ENCODE assay signal across 12 mouse cellular contexts in the genomic region with DNA sequence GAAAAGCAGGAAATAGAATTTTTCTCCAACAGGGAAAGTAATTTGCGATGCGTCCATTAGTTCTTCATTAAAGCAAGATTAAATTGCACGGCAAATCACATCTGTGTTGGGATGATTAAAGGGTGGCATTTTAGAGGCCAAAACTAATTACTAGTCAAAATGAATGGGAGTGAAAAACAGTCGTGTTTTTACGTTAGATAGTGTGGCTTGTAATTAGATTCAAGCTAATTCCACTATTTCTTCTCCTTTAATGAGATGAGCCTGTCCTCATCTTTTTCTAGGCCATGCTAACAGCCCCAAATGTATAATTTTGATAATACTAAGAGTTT.
DNase-seq lines count a peak whose midpoint lies in the region; ATAC-seq and TF ChIP-seq lines count a peak whose summit lies in the region.
"Had no signal": no experiment of that assay in that cellular context is flagged by ENCODE, and none has a peak within 500 bp of the region (broad histone marks: within the 10 kb centered on the region; RNA-seq: fewer than 3 reads in every experiment).

No protein-coding gene starts in this region.

- intact Hi-C loops in heart, adult 2 months (cut with DNase I), result no loop called here

- no peak for DNase-seq in heart, adult 2 months
- no peak for DNase-seq in midbrain, embryonic 10.5 days (ENCODE audit: low spot score)
- DNase-seq in limb, embryonic 11.5 days (ENCODE audit: low spot score), result no peak
- DNase-seq in stomach, postnatal 0 days (ENCODE audit: low spot score), result no peak
- DNase-seq in urinary bladder, postnatal 36 days (ENCODE audit: low spot score in 2 of 2), result no peak
- DNase-seq: cerebellum, adult 9-10 months; gastrocnemius, adult 2 months had no signal

- H3K4me1 ChIP-seq in heart, embryonic 12.5 days (replicated peaks), result peaks cover 6% of the 10 kb centered on the region
- no peaks in the 10 kb centered on the region for H3K4me1 ChIP-seq in heart, adult 2 months (ENCODE audit: control insufficient read depth, insufficient read depth, low read length)
- peaks cover 27% of the 10 kb centered on the region for H3K4me1 ChIP-seq in midbrain, embryonic 13.5 days (replicated peaks)
- H3K4me1 ChIP-seq in midbrain, embryonic 10.5 days, result peaks cover 3% of the 10 kb centered on the region
- H3K4me1 ChIP-seq in limb, embryonic 11.5 days (ENCODE audit: control insufficient read depth, insufficient read depth, low read length), result peaks cover 5% of the 10 kb centered on the region; the same call in 1 of the 2 replicates
- no peaks in the 10 kb centered on the region for H3K4me1 ChIP-seq in stomach, postnatal 0 days (replicated peaks; ENCODE audit: control insufficient read depth, insufficient read depth)

- H3K4me2 ChIP-seq in heart, embryonic 12.5 days, result peak overlapping the region; percentile 59; the same call in 1 of the 2 replicates
- peak overlapping the region; percentile 36 for H3K4me2 ChIP-seq in midbrain, embryonic 13.5 days (replicated peaks)
- peak overlapping the region; percentile 13; the same call in 1 of the 2 replicates for H3K4me2 ChIP-seq in limb, embryonic 11.5 days (ENCODE audit: low read depth, severe bottlenecking)
- peak overlapping the region; percentile 27; the same call in 1 of the 2 replicates for H3K4me2 ChIP-seq in stomach, postnatal 0 days (replicated peaks; ENCODE audit: low read depth)

- H3K9me3 ChIP-seq in heart, embryonic 12.5 days (replicated peaks), result no peaks in the 10 kb centered on the region
- H3K9me3 ChIP-seq in midbrain, embryonic 13.5 days, result no peaks in the 10 kb centered on the region
- no peaks in the 10 kb centered on the region for H3K9me3 ChIP-seq in midbrain, embryonic 10.5 days (replicated peaks)
- H3K9me3 ChIP-seq in limb, embryonic 11.5 days (ENCODE audit: control insufficient read depth, low read length), result no peaks in the 10 kb centered on the region
- no peaks in the 10 kb centered on the region for H3K9me3 ChIP-seq in stomach, postnatal 0 days (ENCODE audit: control insufficient read depth, low read length)
- H3K9me3 ChIP-seq: G1E had no signal

- WGBS in heart, embryonic 12.5 days, result 61% methylated on average over 5 of the region's 5 CpGs
- 54% methylated on average over 5 of the region's 5 CpGs for WGBS in heart, adult 2 months
- 36% methylated on average over 5 of the region's 5 CpGs for WGBS in midbrain, embryonic 13.5 days
- 67% methylated on average over 5 of the region's 5 CpGs for WGBS in midbrain, embryonic 10.5 days
- WGBS in limb, embryonic 11.5 days, result 23% methylated on average over 5 of the region's 5 CpGs
- WGBS in stomach, postnatal 0 days, result 46% methylated on average over 5 of the region's 5 CpGs

- H3K27me3 ChIP-seq in heart, embryonic 12.5 days (replicated peaks), result no peaks in the 10 kb centered on the region
- H3K27me3 ChIP-seq in heart, adult 2 months (ENCODE audit: control insufficient read depth, insufficient read depth, low read length), result no peaks in the 10 kb centered on the region
- H3K27me3 ChIP-seq in midbrain, embryonic 13.5 days, result no peaks in the 10 kb centered on the region
- no peaks in the 10 kb centered on the region; the same call in 1 of the 2 replicates for H3K27me3 ChIP-seq in midbrain, embryonic 10.5 days (ENCODE audit: low read depth, poor library complexity, severe bottlenecking)
- no peaks in the 10 kb centered on the region for H3K27me3 ChIP-seq in limb, embryonic 11.5 days (ENCODE audit: control insufficient read depth, insufficient read depth, low read length)
- no peaks in the 10 kb centered on the region for H3K27me3 ChIP-seq in stomach, postnatal 0 days (ENCODE audit: control insufficient read depth, insufficient read depth, low read length)

- H3K79me2 ChIP-seq in heart, adult 2 months (replicated peaks; ENCODE audit: control insufficient read depth, insufficient read depth, low read length), result no peaks in the 10 kb centered on the region

- no peak for TF ChIP-seq CTCF in heart, adult 2 months (IDR thresholded peaks at IDR 0.05)
- TF ChIP-seq CTCF in stomach, postnatal 0 days (IDR thresholded peaks at IDR 0.05; ENCODE audit: low read depth), result no peak

- no peak overlapping the region for H3K9ac ChIP-seq in heart, embryonic 12.5 days
- no peak overlapping the region for H3K9ac ChIP-seq in heart, adult 2 months (ENCODE audit: low read depth, low read length)
- no peak overlapping the region for H3K9ac ChIP-seq in midbrain, embryonic 13.5 days (replicated peaks)
- no peak overlapping the region for H3K9ac ChIP-seq in limb, embryonic 11.5 days (ENCODE audit: low read length)
- H3K9ac ChIP-seq in stomach, postnatal 0 days (ENCODE audit: low read length), result no peak overlapping the region

- H3K27ac ChIP-seq in heart, embryonic 12.5 days (ENCODE audit: poor library complexity, severe bottlenecking), result no peak overlapping the region
- H3K27ac ChIP-seq in heart, adult 2 months, result no peak overlapping the region
- H3K27ac ChIP-seq in midbrain, embryonic 13.5 days, result peak overlapping the region; percentile 63
- H3K27ac ChIP-seq in midbrain, embryonic 10.5 days (replicated peaks), result no peak overlapping the region
- H3K27ac ChIP-seq in limb, embryonic 11.5 days (replicated peaks; ENCODE audit: low read depth, low read length), result no peak overlapping the region
- no peak overlapping the region for H3K27ac ChIP-seq in stomach, postnatal 0 days (replicated peaks)
- H3K27ac ChIP-seq: gastrocnemius, adult 2 months had no signal

- no peak for ATAC-seq in heart, embryonic 12.5 days (ENCODE audit: insufficient number of reproducible peaks, low FRiP score)
- peak; percentile 60 for ATAC-seq in midbrain, embryonic 13.5 days
- ATAC-seq in limb, embryonic 11.5 days (ENCODE audit: insufficient number of reproducible peaks, low FRiP score, low TSS enrichment, low read depth), result no peak
- ATAC-seq in stomach, postnatal 0 days (ENCODE audit: low FRiP score, low TSS enrichment), result no peak
- no peak for ATAC-seq in megakaryocyte, adult 5-6 weeks (ENCODE audit: poor library complexity, severe bottlenecking)
- ATAC-seq: activated CD4-positive, CD25-positive, alpha-beta regulatory T cell, adult 4 months had no signal

- TF ChIP-seq EP300 in heart, adult 2 months (IDR thresholded peaks at IDR 0.05; ENCODE audit: insufficient read depth, low read depth, low read length), result no peak
- no peak for TF ChIP-seq EP300 in stomach, postnatal 0 days (optimal IDR thresholded peaks at IDR 0.05)

- no peak overlapping the region for H3K4me3 ChIP-seq in heart, embryonic 12.5 days
- no peak overlapping the region for H3K4me3 ChIP-seq in heart, adult 2 months
- no peak overlapping the region for H3K4me3 ChIP-seq in midbrain, embryonic 13.5 days (replicated peaks)
- H3K4me3 ChIP-seq in midbrain, embryonic 10.5 days, result no peak overlapping the region
- H3K4me3 ChIP-seq in limb, embryonic 11.5 days (ENCODE audit: low read depth, low read length), result no peak overlapping the region
- no peak overlapping the region for H3K4me3 ChIP-seq in stomach, postnatal 0 days (ENCODE audit: low read depth, low read length)
- H3K4me3 ChIP-seq: gastrocnemius, adult 2 months had no signal

- no peak for TF ChIP-seq POLR2A in heart, adult 2 months (IDR thresholded peaks at IDR 0.05; ENCODE audit: insufficient read depth, low read depth, low read length)

- no peaks in the 10 kb centered on the region for H3K36me3 ChIP-seq in heart, embryonic 12.5 days
- H3K36me3 ChIP-seq in heart, adult 2 months (ENCODE audit: control insufficient read depth, insufficient read depth, low read length), result no peaks in the 10 kb centered on the region
- no peaks in the 10 kb centered on the region for H3K36me3 ChIP-seq in midbrain, embryonic 13.5 days
- no peaks in the 10 kb centered on the region for H3K36me3 ChIP-seq in midbrain, embryonic 10.5 days
- H3K36me3 ChIP-seq in limb, embryonic 11.5 days (ENCODE audit: control insufficient read depth, insufficient read depth, low read length), result no peaks in the 10 kb centered on the region
- H3K36me3 ChIP-seq in stomach, postnatal 0 days (ENCODE audit: control insufficient read depth, insufficient read depth, low read length), result no peaks in the 10 kb centered on the region
